Mouse (Mus musculus) gonadal fat pad, adult 2 months (tissue): ENCODE data around the gene Olfr472. TPM values are rescaled to one million over a fixed set of nuclear protein-coding genes. Genes with fewer than 3 reads are reported as not detected.
"Not testable (repeated sequence)": the region's sequence is repeated elsewhere in the genome, so short reads cannot be mapped to it uniquely, and the experiment has no call there.

Source experiments
- DNase-seq: peaks from one replicate; pipeline ENCODE4 v3.0.0-alpha.2; 2012; ENCODE audit warnings: low read depth
- polyA plus RNA-seq: library from polyadenylated mRNA; depleted of rRNA; stranded (reverse); fragments of >200 nt; gene quantifications from 2 replicates; pipeline ENCODE4 v1.2.3, GENCODE M21; 2012; rRNA removed

The Olfr472 gene
- not detected in 2 replicates for polyA plus RNA-seq

DNA sequence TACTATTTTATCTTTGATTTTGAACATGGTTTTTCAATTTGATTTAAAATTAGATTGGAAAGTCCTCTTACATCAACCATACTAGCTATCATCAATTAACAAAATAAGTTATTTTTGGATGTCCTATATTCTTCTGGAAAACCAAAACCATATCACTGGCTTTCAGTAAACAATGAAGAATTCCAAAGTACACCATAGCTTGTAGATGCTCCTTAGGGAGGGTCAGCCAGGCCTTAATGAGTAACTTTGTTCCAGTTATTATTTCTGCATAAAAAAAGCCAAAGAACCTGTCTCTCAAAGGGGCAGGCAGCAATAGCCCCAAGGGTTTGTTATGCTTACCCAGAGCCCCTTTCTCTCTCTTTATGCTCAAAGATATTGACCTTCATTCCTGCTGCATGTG, at the start of gene Olfr472:
Gene Olfr472 (plus strand): TSS at position 301 of the 400 bp plus-strand sequence.
- no peak for DNase-seq

- DNase-seq = no peak
Observed at GRCm38 (mm10) chr7:107930146-107930545, 32.4 kb downstream of the Olfr472 start, which contains the start of gene Olfr473. Gene Olfr473, plus strand, starts transcription at chr7:107930446.

DNA sequence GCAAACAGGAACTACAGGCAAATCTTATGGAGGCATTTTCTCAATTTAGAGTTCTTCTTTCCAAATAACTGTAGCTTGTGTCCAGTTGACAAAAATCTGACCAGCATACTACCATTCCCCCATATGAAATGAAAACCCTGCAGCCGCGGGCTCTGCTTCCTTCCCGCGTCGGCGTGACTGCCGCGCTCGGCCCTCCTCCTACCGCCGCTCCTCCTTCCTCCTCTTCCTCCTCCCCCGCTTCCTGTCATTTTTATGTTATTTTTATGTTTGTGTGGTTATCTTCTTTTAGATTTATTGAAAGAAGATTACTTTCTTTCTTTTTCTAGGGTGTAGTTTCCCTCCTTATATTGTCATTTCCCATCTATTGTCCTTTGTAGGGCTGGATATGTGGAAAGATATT, 54.8 kb downstream of the Olfr472 start:
- not testable (repeated sequence) for DNase-seq

GRCm38 (mm10) chr7:107954343-107954742, 56.6 kb downstream of the Olfr472 start, which contains the start of gene Olfr474:
Gene Olfr474, plus strand, starts transcription at chr7:107954643.
- no peak for DNase-seq

Other genes with a start within 250 kb of the Olfr472 start
- gene Cyb5r2, start 139.9 kb upstream of the Olfr472 start, polyA plus RNA-seq = 9.3 and 9.4 TPM in 2 replicates
- 268 and 353 TPM in 2 replicates for gene Ovch2, start 96.7 kb upstream of the Olfr472 start, polyA plus RNA-seq
- 2.8 and 3.7 TPM in 2 replicates for gene Olfr467, start 85.6 kb upstream of the Olfr472 start, polyA plus RNA-seq
- gene Olfr469, start 72.4 kb upstream of the Olfr472 start, polyA plus RNA-seq = not detected in 2 replicates
- not detected in 2 replicates for gene Olfr470, start 50.4 kb upstream of the Olfr472 start, polyA plus RNA-seq
- gene Olfr473, start 32.5 kb downstream of the Olfr472 start, polyA plus RNA-seq = not detected in 2 replicates
- not detected in 2 replicates for gene Olfr474, start 56.7 kb downstream of the Olfr472 start, polyA plus RNA-seq
- not detected in 2 replicates for gene Olfr476, start 66.9 kb downstream of the Olfr472 start, polyA plus RNA-seq
- not detected in 2 replicates for gene Olfr477, start 88.8 kb downstream of the Olfr472 start, polyA plus RNA-seq
- gene Olfr478, start 136.1 kb downstream of the Olfr472 start, polyA plus RNA-seq = not detected in 2 replicates
- gene Olfr479, start 152.8 kb downstream of the Olfr472 start, polyA plus RNA-seq = not detected in 2 replicates
- gene Olfr480, start 169.4 kb downstream of the Olfr472 start, polyA plus RNA-seq = not detected in 2 replicates
- not detected in 2 replicates for gene Olfr481, start 182.0 kb downstream of the Olfr472 start, polyA plus RNA-seq
- gene Olfr482, start 199.7 kb downstream of the Olfr472 start, polyA plus RNA-seq = not detected in 2 replicates
- not detected in 2 replicates for gene Olfr483, start 202.9 kb downstream of the Olfr472 start, polyA plus RNA-seq
- gene Olfr484, start 229.5 kb downstream of the Olfr472 start, polyA plus RNA-seq = not detected in 2 replicates